Mouse (Mus musculus): ENCODE results near the gene Zfp422. TPM values are rescaled to one million over a fixed set of nuclear protein-coding genes. Genes with fewer than 3 reads are reported as not detected.

Gene Zfp422
- 162 and 169 TPM in 2 replicates for polyA plus RNA-seq (2015; fragmentation: Nextera tagmentation; extraction: Ambion mirVana)

GRCm38 (mm10) chr6:116628539-116629171 is at the start of gene Zfp422:
Gene Zfp422, minus strand, starts transcription at chr6:116628999.
- peak within 1 kb of the TSS; percentile 87 for H3K27ac ChIP-seq
- H3K4me3 ChIP-seq: peak within 1 kb of the TSS; percentile 82
- peaks cover 13% of the 10 kb centered on the region for H3K4me1 ChIP-seq
- ATAC-seq (ENCODE audit: borderline replicate concordance, extremely low read depth, low FRiP score, low TSS enrichment): peak; percentile 89
- no peaks in the 10 kb centered on the region for H3K27me3 ChIP-seq
- H3K36me3 ChIP-seq: peaks cover 27% of the 10 kb centered on the region
- no peaks in the 10 kb centered on the region for H3K9me3 ChIP-seq
- H3K9ac ChIP-seq: peak within 1 kb of the TSS; percentile 95
- H3K4me2 ChIP-seq: peak within 1 kb of the TSS; percentile 61
- WGBS: under 1% methylated on average over 47 of the region's 56 CpGs

- Histone ChIP-seq H3K4me3 (no peak overlapping the region), H3K9ac (no peak overlapping the region), H3K4me1 (peaks cover 7% of the 10 kb centered on the region), H3K9me3 (no peaks in the 10 kb centered on the region), H3K36me3 (no peaks in the 10 kb centered on the region), H3K4me2 (no peak overlapping the region), H3K27me3 (no peaks in the 10 kb centered on the region; the same call in 1 of the 2 replicates), H3K27ac (no peak overlapping the region)
- ATAC-seq (ENCODE audit: borderline replicate concordance, extremely low read depth, low FRiP score, low TSS enrichment): no peak
- 55% methylated on average over 6 of the region's 6 CpGs for WGBS
These were observed 48.5 kb upstream of the Zfp422 start for GRCm38 (mm10) chr6:116677321-116677720.

- 49% methylated on average over 10 of the region's 10 CpGs for WGBS
- H3K36me3 ChIP-seq: no peaks in the 10 kb centered on the region
- H3K4me1 ChIP-seq: peaks cover 7% of the 10 kb centered on the region
These were observed 47.6 kb upstream of the Zfp422 start for GRCm38 (mm10) chr6:116676355-116676913.

GRCm38 (mm10) chr6:116674283-116674886 is 45.6 kb upstream of the Zfp422 start:
- peaks cover 11% of the 10 kb centered on the region for H3K4me1 ChIP-seq
- H3K36me3 ChIP-seq: no peaks in the 10 kb centered on the region
- ATAC-seq (ENCODE audit: borderline replicate concordance, extremely low read depth, low FRiP score, low TSS enrichment): no peak
- H3K4me2 ChIP-seq: peak overlapping the region; percentile 95
- peak overlapping the region; percentile 45; the same call in 1 of the 2 replicates for H3K27ac ChIP-seq
- H3K9ac ChIP-seq: peak overlapping the region; percentile 9; the same call in 1 of the 2 replicates
- peak overlapping the region; percentile 49 for H3K4me3 ChIP-seq
- 19% methylated on average over 16 of the region's 16 CpGs for WGBS
- no peaks in the 10 kb centered on the region for H3K9me3 ChIP-seq
- no peaks in the 10 kb centered on the region; the same call in 1 of the 2 replicates for H3K27me3 ChIP-seq

More at GRCm38 (mm10) chr6:116676355-116676913, 47.6 kb upstream of the Zfp422 start:
- Histone ChIP-seq H3K4me2 (no peak overlapping the region), H3K9me3 (no peaks in the 10 kb centered on the region), H3K9ac (no peak overlapping the region), H3K27ac (no peak overlapping the region), H3K4me3 (no peak overlapping the region), H3K27me3 (no peaks in the 10 kb centered on the region; the same call in 1 of the 2 replicates)
- no peak for ATAC-seq (ENCODE audit: borderline replicate concordance, extremely low read depth, low FRiP score, low TSS enrichment)

- H3K9ac ChIP-seq: peak within 1 kb of the TSS; percentile 31; the same call in 1 of the 2 replicates
- peak within 1 kb of the TSS; percentile 95 for H3K4me2 ChIP-seq
- H3K9me3 ChIP-seq: no peaks in the 10 kb centered on the region
- ATAC-seq (ENCODE audit: borderline replicate concordance, extremely low read depth, low FRiP score, low TSS enrichment): peak; percentile 91
- H3K4me1 ChIP-seq: peaks cover 11% of the 10 kb centered on the region
- no peaks in the 10 kb centered on the region for H3K36me3 ChIP-seq
- peak within 1 kb of the TSS; percentile 45 for H3K27ac ChIP-seq
- under 1% methylated on average over 44 of the region's 44 CpGs for WGBS
- H3K4me3 ChIP-seq: peak within 1 kb of the TSS; percentile 49
- H3K27me3 ChIP-seq: no peaks in the 10 kb centered on the region; the same call in 1 of the 2 replicates
These were observed 44.9 kb upstream of the Zfp422 start, which contains the start of gene Rassf4 for GRCm38 (mm10) chr6:116673471-116674282. Gene Rassf4, minus strand, starts transcription at chr6:116673952.

- WGBS: 62% methylated on average over 5 of the region's 5 CpGs
- Histone ChIP-seq H3K27ac (no peak overlapping the region), H3K4me1 (peaks cover 11% of the 10 kb centered on the region), H3K4me3 (no peak overlapping the region), H3K27me3 (no peaks in the 10 kb centered on the region; the same call in 1 of the 2 replicates), H3K4me2 (no peak overlapping the region), H3K9ac (no peak overlapping the region), H3K36me3 (no peaks in the 10 kb centered on the region), H3K9me3 (no peaks in the 10 kb centered on the region)
- ATAC-seq (ENCODE audit: borderline replicate concordance, extremely low read depth, low FRiP score, low TSS enrichment): no peak
These were observed 43.5 kb upstream of the Zfp422 start for GRCm38 (mm10) chr6:116672349-116672748.

- H3K9ac ChIP-seq: no peak overlapping the region
- H3K4me3 ChIP-seq: no peak overlapping the region
- no peaks in the 10 kb centered on the region; the same call in 1 of the 2 replicates for H3K27me3 ChIP-seq
- no peak for ATAC-seq (ENCODE audit: borderline replicate concordance, extremely low read depth, low FRiP score, low TSS enrichment)
- no peak overlapping the region for H3K27ac ChIP-seq
- no peaks in the 10 kb centered on the region for H3K9me3 ChIP-seq
- peaks cover 11% of the 10 kb centered on the region for H3K4me1 ChIP-seq
- WGBS: 87% methylated on average over 4 of the region's 4 CpGs
- H3K36me3 ChIP-seq: no peaks in the 10 kb centered on the region
- no peak overlapping the region for H3K4me2 ChIP-seq
These were observed 43.0 kb upstream of the Zfp422 start for GRCm38 (mm10) chr6:116671768-116672167.

- Histone ChIP-seq H3K36me3 (no peaks in the 10 kb centered on the region), H3K9me3 (no peaks in the 10 kb centered on the region), H3K27me3 (no peaks in the 10 kb centered on the region; the same call in 1 of the 2 replicates), H3K9ac (no peak overlapping the region), H3K4me1 (peaks cover 11% of the 10 kb centered on the region), H3K4me3 (no peak overlapping the region), H3K4me2 (no peak overlapping the region), H3K27ac (no peak overlapping the region)
- 21% methylated on average over 5 of the region's 5 CpGs for WGBS
- no peak for ATAC-seq (ENCODE audit: borderline replicate concordance, extremely low read depth, low FRiP score, low TSS enrichment)
These were observed 42.2 kb upstream of the Zfp422 start for GRCm38 (mm10) chr6:116671031-116671430.

GRCm38 (mm10) chr6:116670144-116670543 is 41.3 kb upstream of the Zfp422 start:
- H3K9ac ChIP-seq: no peak overlapping the region
- H3K9me3 ChIP-seq: no peaks in the 10 kb centered on the region
- H3K36me3 ChIP-seq: no peaks in the 10 kb centered on the region
- no peak overlapping the region for H3K4me2 ChIP-seq
- H3K4me1 ChIP-seq: peaks cover 11% of the 10 kb centered on the region
- ATAC-seq (ENCODE audit: borderline replicate concordance, extremely low read depth, low FRiP score, low TSS enrichment): no peak; the same call in 1 of the 2 replicates
- WGBS: 48% methylated on average over 6 of the region's 6 CpGs
- no peak overlapping the region for H3K4me3 ChIP-seq
- H3K27ac ChIP-seq: no peak overlapping the region
- no peaks in the 10 kb centered on the region; the same call in 1 of the 2 replicates for H3K27me3 ChIP-seq

- no peaks in the 10 kb centered on the region for H3K9me3 ChIP-seq
These were observed 40.1 kb upstream of the Zfp422 start for GRCm38 (mm10) chr6:116668682-116669470.

More at GRCm38 (mm10) chr6:116668682-116669470, 40.1 kb upstream of the Zfp422 start:
- no peak overlapping the region for H3K9ac ChIP-seq
- H3K4me1 ChIP-seq: peaks cover 11% of the 10 kb centered on the region
- no peaks in the 10 kb centered on the region for H3K36me3 ChIP-seq
- ATAC-seq (ENCODE audit: borderline replicate concordance, extremely low read depth, low FRiP score, low TSS enrichment): no peak
- no peak overlapping the region for H3K4me3 ChIP-seq
- H3K27ac ChIP-seq: no peak overlapping the region
- WGBS: 44% methylated on average over 11 of the region's 11 CpGs
- H3K4me2 ChIP-seq: no peak overlapping the region
- no peaks in the 10 kb centered on the region; the same call in 1 of the 2 replicates for H3K27me3 ChIP-seq

All from lung, embryonic 15.5 days (tissue).